ENCODE assay signal across 11 mouse cellular contexts in the genomic region with DNA sequence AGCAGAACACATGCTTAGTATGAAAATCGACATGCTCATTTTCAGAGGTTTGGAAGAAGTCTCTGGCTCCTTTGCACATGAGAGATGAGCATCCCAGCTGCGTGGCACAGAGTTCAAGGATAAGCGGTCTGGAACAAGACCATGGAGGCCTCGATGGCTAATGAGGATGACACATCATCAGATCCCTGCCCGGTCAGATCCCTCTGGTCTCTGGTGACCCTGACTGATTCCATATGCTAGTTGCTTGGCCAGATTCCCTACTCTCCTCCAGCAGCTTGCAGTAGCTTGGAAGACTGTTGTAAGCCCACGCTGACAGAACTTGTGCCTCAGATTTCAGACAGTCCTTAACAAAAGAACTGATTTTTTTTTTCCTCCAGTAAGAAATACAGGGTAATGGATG. TPM values are rescaled to one million over a fixed set of nuclear protein-coding genes. Genes with fewer than 3 reads are reported as not detected.
DNase-seq lines count a peak whose midpoint lies in the region; ATAC-seq and TF ChIP-seq lines count a peak whose summit lies in the region.
"Had no signal": no experiment of that assay in that cellular context is flagged by ENCODE, and none has a peak within 500 bp of the region (broad histone marks: within the 10 kb centered on the region; RNA-seq: fewer than 3 reads in every experiment).

No protein-coding gene starts in this region.

- no peak overlapping the region for H3K4me2 ChIP-seq in kidney, postnatal 0 days (ENCODE audit: low read length)
- H3K4me2 ChIP-seq in forebrain, embryonic 11.5 days (ENCODE audit: low read depth, low read length, severe bottlenecking) = no peak overlapping the region
- H3K4me2 ChIP-seq: liver, embryonic 13.5 days; neural tube, embryonic 12.5 days had no signal

- no peaks in the 10 kb centered on the region for H3K36me3 ChIP-seq in kidney, postnatal 0 days (ENCODE audit: insufficient read depth, low read length)
- H3K36me3 ChIP-seq in kidney, adult 2 months (ENCODE audit: control insufficient read depth, insufficient read depth, low read length) = no peaks in the 10 kb centered on the region
- no peaks in the 10 kb centered on the region for H3K36me3 ChIP-seq in forebrain, embryonic 11.5 days (ENCODE audit: control insufficient read depth, insufficient read depth, low read length)
- H3K36me3 ChIP-seq: liver, embryonic 13.5 days; neural tube, embryonic 12.5 days had no signal

- ATAC-seq in kidney, postnatal 0 days (replicated peaks; ENCODE audit: low FRiP score, low read depth) = no peak
- ATAC-seq in forebrain, embryonic 11.5 days (replicated peaks; ENCODE audit: low FRiP score) = no peak
- ATAC-seq: inflammation-experienced regulatory T-cells, adult 6 months had no signal

- H3K27me3 ChIP-seq in kidney, postnatal 0 days (ENCODE audit: insufficient read depth, low read length) = no peaks in the 10 kb centered on the region
- H3K27me3 ChIP-seq in kidney, adult 2 months (replicated peaks; ENCODE audit: control insufficient read depth, insufficient read depth, low read length) = no peaks in the 10 kb centered on the region
- H3K27me3 ChIP-seq in forebrain, embryonic 11.5 days (ENCODE audit: control insufficient read depth, insufficient read depth, low read length) = no peaks in the 10 kb centered on the region
- H3K27me3 ChIP-seq: liver, embryonic 13.5 days; neural tube, embryonic 12.5 days had no signal

- peak; percentile 31 for DNase-seq in kidney, postnatal 0 days (ENCODE audit: low spot score)
- DNase-seq in kidney, adult 2 months = no peak
- DNase-seq in adrenal gland, postnatal 36 days = peak; percentile 64 to 71
- peak; percentile 54 for DNase-seq in gastrocnemius, adult 2 months
- peak; percentile 64 for DNase-seq in lung, postnatal 14 days
- DNase-seq in left cerebral cortex, adult 8-10 months (ENCODE audit: low spot score in 2 of 2) = no peak
- DNase-seq in forebrain, embryonic 11.5 days (ENCODE audit: low spot score) = no peak
- DNase-seq: liver, embryonic 13.5 days had no signal

- no peak overlapping the region for H3K27ac ChIP-seq in kidney, postnatal 0 days
- H3K27ac ChIP-seq in kidney, adult 2 months (ENCODE audit: insufficient read depth, low read depth, low read length) = no peak overlapping the region
- no peak overlapping the region for H3K27ac ChIP-seq in gastrocnemius, adult 2 months
- no peak overlapping the region for H3K27ac ChIP-seq in forebrain, embryonic 11.5 days (ENCODE audit: low read depth, low read length)
- H3K27ac ChIP-seq: liver, embryonic 13.5 days; neural tube, embryonic 12.5 days had no signal

- intact Hi-C loops in gastrocnemius, adult 2 months (cut with DNase I) = no loop called here

- TF ChIP-seq CTCF in kidney, postnatal 0 days (IDR thresholded peaks at IDR 0.05; ENCODE audit: low read depth) = no peak
- no peak for TF ChIP-seq CTCF in kidney, adult 2 months (conservative IDR thresholded peaks at IDR 0.05; ENCODE audit: insufficient read depth, insufficient read length, low read depth, low read length)
- no peak for TF ChIP-seq CTCF in gastrocnemius, adult 2 months (IDR thresholded peaks at IDR 0.05)

- no peaks in the 10 kb centered on the region for H3K9me3 ChIP-seq in kidney, postnatal 0 days (replicated peaks; ENCODE audit: low read length)
- H3K9me3 ChIP-seq in forebrain, embryonic 11.5 days (ENCODE audit: control insufficient read depth, low read length) = no peaks in the 10 kb centered on the region
- H3K9me3 ChIP-seq: liver, embryonic 13.5 days; neural tube, embryonic 12.5 days had no signal

- H3K4me3 ChIP-seq in kidney, postnatal 0 days (replicated peaks; ENCODE audit: low read depth, low read length) = no peak overlapping the region
- H3K4me3 ChIP-seq in kidney, adult 2 months (ENCODE audit: insufficient read depth, low read depth, low read length) = no peak overlapping the region
- H3K4me3 ChIP-seq in gastrocnemius, adult 2 months = no peak overlapping the region
- H3K4me3 ChIP-seq in forebrain, embryonic 11.5 days (ENCODE audit: low read depth, low read length) = no peak overlapping the region
- H3K4me3 ChIP-seq: liver, embryonic 13.5 days; neural tube, embryonic 12.5 days had no signal

- no peak for TF ChIP-seq POLR2A in kidney, adult 2 months (IDR thresholded peaks at IDR 0.05; ENCODE audit: low read depth, low read length)

- H3K9ac ChIP-seq in kidney, postnatal 0 days (ENCODE audit: low read depth, low read length) = no peak overlapping the region
- H3K9ac ChIP-seq in forebrain, embryonic 11.5 days (ENCODE audit: low read length) = no peak overlapping the region
- H3K9ac ChIP-seq: liver, embryonic 13.5 days; neural tube, embryonic 12.5 days had no signal

- no peaks in the 10 kb centered on the region for H3K4me1 ChIP-seq in kidney, postnatal 0 days (replicated peaks; ENCODE audit: insufficient read depth, low read length)
- H3K4me1 ChIP-seq in kidney, adult 2 months (ENCODE audit: control insufficient read depth, insufficient read depth, low read length) = no peaks in the 10 kb centered on the region
- no peaks in the 10 kb centered on the region for H3K4me1 ChIP-seq in forebrain, embryonic 11.5 days (replicated peaks; ENCODE audit: control insufficient read depth, insufficient read depth, low read length)
- H3K4me1 ChIP-seq: liver, embryonic 13.5 days; neural tube, embryonic 12.5 days had no signal

- 64% methylated on average over 6 of the region's 6 CpGs for WGBS in kidney, postnatal 0 days
- WGBS in kidney, adult 2 months = 66% methylated on average over 6 of the region's 6 CpGs
- 92% methylated on average over 6 of the region's 6 CpGs for WGBS in forebrain, embryonic 11.5 days

RNA-seq across cellular contexts. Expression of gene Fgg, which starts 26.7 kb away (rescaled TPM):
- polyA plus RNA-seq in kidney, postnatal 0 days (2015; fragmentation: Nextera tagmentation; extraction: Ambion mirVana) = 1.2 and 2.3 TPM in 2 replicates
- 7.7 and 9.6 TPM in 2 replicates for polyA plus RNA-seq in kidney, adult 2 months (2012; rRNA removed)
- 1 to 10 TPM in 1 of 2 experiments, not detected in 1; 3.2 TPM for total RNA-seq in adrenal gland, postnatal 36 days (2021)
- not detected for total RNA-seq in gastrocnemius, adult 2 months (2021)
- total RNA-seq in left cerebral cortex, adult 8-10 months (2022) = not detected
- not detected in 2 replicates for polyA plus RNA-seq in forebrain, embryonic 11.5 days (2014; fragmentation: Nextera tagmentation; extraction: Ambion mirVana)
- polyA plus RNA-seq: cerebellum, adult 2 months; inflammation-experienced regulatory T-cells, adult 6 months; neural tube, embryonic 12.5 days had no signal

RNA-seq across cellular contexts. Expression of gene Fga, which starts 45.1 kb away (rescaled TPM):
- 5.1 and 5.5 TPM in 2 replicates for polyA plus RNA-seq in kidney, postnatal 0 days (2015; fragmentation: Nextera tagmentation; extraction: Ambion mirVana)
- 5.0 and 5.5 TPM in 2 replicates for polyA plus RNA-seq in kidney, adult 2 months (2012; rRNA removed)
- 1 to 10 TPM in 1 of 2 experiments, not detected in 1; 3.8 TPM for total RNA-seq in adrenal gland, postnatal 36 days (2021)
- total RNA-seq in gastrocnemius, adult 2 months (2021) = not detected
- total RNA-seq in left cerebral cortex, adult 8-10 months (2022) = not detected
- not detected in 2 replicates for polyA plus RNA-seq in forebrain, embryonic 11.5 days (2014; fragmentation: Nextera tagmentation; extraction: Ambion mirVana)
- polyA plus RNA-seq: inflammation-experienced regulatory T-cells, adult 6 months had no signal

Comparison
In these comparisons a context has a peak if more than half of its experiments do, and no peak if none do; other contexts are left out.
1. DNase-seq: peak in kidney, postnatal 0 days (single experiment), adrenal gland, postnatal 36 days (2 of 2), gastrocnemius, adult 2 months (single experiment) and lung, postnatal 14 days (single experiment); none in kidney, adult 2 months (single experiment), left cerebral cortex, adult 8-10 months (0 of 2) and forebrain, embryonic 11.5 days (single experiment).